Mouse (Mus musculus): ENCODE results near the gene Elmod1. TPM values are rescaled to one million over a fixed set of nuclear protein-coding genes. Genes with fewer than 3 reads are reported as not detected.

Gene Elmod1
- polyA plus RNA-seq, 2 experiments from 2014 or later = not detected

DNA sequence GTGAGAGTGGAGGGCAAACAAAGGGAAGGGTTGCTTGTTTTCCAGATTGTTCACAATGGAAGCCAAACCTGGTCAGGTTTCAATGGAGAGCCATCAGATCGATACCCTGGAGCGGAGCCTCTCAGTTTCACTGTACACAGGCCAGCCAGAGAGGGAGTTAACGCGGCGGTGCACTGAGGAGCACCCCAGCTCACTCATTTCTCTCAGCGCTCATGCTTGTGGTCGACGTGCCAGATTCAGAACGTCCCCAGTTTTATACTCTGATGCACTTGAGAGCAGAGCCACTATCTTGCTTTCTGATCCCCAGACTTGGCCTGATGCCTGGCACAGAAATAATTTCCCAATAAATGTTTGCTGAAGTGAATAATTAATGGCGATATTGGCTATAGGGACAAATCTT lies 68.3 kb downstream of the Elmod1 start:
- ATAC-seq = no peak

- ATAC-seq = no peak
Measured at GRCm38 (mm10) chr9:53905418-53905817, 69.7 kb downstream of the Elmod1 start.

DNA sequence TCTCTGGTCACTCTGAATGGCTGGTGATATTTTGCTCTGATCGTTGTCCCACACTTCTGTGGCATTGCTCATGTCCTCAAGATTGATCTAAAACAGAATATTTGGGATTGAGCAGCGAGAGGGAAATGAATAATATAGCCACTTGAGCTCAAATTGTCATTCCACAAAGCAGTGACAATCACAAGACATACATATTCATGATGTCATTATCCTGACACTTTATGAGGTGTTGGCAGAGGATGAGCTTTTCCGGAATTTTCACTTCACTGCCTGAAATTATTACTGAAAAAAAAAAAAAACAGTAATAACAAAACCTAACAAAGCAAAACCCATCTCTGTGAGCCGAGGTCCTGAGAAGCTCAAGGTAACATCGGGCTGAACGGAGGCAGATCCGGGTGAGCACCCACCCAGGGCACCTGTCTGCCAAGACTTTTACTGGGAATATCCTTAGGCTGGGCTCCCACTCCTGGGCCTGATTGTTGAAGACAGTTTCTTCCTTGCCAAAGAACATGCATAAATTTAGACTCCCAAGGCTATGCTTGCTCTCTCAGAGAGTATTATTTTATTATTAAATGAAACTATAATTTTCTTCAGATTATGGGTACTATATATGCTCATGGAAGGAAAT lies 71.8 kb downstream of the Elmod1 start:
- ATAC-seq = no peak

DNA sequence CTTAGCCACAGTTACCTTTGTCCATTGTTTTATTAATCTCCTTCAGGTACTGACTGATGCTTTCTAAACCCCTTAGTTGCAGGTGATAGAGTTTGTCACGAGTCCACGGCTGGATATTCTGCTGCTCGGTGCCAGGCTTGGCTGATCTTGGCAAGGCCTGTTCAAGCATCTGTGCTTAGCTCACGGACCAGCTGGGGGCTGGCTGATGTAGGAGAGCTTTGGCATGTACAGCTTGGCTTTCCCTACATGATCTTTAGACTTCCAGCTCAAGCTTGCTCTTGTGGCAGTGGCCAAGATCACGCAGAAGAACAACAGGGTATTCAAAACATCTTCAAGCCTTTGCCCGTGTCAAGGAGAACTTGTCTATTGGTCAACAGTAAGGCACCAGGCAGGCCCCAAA lies 75.3 kb downstream of the Elmod1 start:
- ATAC-seq = no peak

GRCm38 (mm10) chr9:53895827-53896226 lies 79.3 kb downstream of the Elmod1 start:
- ATAC-seq = no peak

GRCm38 (mm10) chr9:53890075-53890474 lies 85.0 kb downstream of the Elmod1 start:
- no peak for ATAC-seq

DNA sequence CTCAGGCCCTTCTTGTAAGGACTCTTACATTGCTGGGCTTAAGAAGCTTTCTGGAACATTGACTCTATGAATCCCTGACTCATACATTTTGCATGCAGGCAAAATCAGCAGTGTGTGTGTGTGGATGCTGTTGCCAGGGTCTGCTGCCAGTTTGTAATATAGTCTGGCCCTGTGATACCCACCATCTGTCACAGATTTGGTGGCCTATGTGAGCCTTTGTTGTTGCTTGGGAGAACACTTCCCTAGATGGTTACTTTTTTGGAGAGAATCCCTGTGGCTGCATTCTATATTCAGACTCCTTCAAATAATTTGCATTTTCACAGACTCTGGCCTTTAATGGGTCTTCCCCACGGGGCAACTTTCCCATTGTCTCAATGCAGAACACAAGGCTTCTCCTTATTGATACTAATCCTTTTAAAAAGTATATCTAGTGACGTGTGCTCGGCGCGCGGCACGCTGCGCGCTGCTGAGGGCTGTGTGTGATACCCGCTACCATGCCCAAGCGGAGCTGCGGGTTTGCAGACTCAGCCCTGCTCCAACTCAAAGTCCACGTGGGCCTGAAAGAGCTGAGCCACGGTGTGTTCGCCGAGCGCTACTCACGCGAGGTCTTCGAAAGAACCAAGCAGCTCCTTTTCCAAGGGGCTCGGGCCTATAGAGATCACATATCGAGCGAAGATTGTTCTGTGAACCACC lies 91.4 kb downstream of the Elmod1 start:
- ATAC-seq = no peak

DNA sequence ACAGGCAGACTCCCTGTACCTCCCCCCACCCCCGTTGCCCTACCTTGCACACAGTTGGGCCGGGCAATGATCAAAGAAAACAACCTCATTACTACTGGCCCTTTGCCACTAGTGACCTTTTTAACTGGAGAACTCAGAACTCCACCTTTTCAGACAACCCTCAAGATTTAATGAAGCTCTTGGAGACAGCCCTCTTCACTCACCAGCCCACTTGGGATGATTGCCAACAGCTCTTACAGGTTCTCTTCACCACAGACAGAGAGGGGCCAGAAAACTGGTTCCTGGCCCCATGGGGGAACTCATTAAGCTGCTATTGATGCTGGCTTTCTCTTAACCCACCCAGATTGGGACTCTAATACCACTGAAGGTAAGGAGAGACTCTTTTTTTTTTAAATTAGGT lies 97.7 kb downstream of the Elmod1 start:
- no peak for ATAC-seq

DNA sequence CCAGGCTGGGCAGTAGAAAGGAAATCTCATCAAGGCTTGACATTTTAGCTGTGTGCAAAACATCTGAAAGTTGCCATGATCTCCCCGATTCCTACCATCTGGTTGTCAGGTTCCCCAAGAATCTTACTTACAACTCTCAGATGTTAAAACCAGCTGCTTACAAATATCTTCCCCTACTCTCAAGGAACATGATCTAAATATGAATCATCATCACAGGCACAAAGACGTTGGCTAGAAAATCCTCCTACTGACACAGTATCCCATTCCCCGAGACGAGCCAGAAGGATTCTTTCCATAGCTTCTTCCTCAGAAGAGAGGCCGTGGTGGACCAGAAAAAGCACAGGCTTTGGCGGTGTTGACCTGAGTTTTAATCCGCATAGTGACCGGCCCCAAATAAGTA lies 101.9 kb downstream of the Elmod1 start:
- no peak for ATAC-seq

Other genes starting within 250 kb of the Elmod1 start
- 10 to 100 TPM; 10.5 to 14.8 TPM for gene Slc35f2, start 203.8 kb downstream of the Elmod1 start, polyA plus RNA-seq (2017; shearing (Covaris generic))
- not detected for gene Sln, start 125.1 kb downstream of the Elmod1 start, polyA plus RNA-seq (2017; shearing (Covaris generic))
- not detected for gene Tnfaip8l3, start 93.1 kb upstream of the Elmod1 start, polyA plus RNA-seq (2017; shearing (Covaris generic))

Measured in CD4-positive, CD25-positive, alpha-beta regulatory T cell, adult 4 months (primary cell).